Mouse (Mus musculus) kidney, adult 2 months (tissue): Measurements from ENCODE around the gene Gnat2.

Source experiments
- CTCF ChIP-seq: fragments of 200-500 bp; conservative IDR thresholded peaks from 2 replicates; pipeline ENCODE4 v1.5.1; 2011; ENCODE audit warnings: low read depth, mild to moderate bottlenecking, control low read depth, low read length, moderate library complexity, mixed read lengths; ENCODE audit not compliant: insufficient read depth, insufficient read length
- POLR2A ChIP-seq: fragments of 200-500 bp; IDR thresholded peaks from one replicate; pipeline ENCODE4 v1.6.1; 2011; ENCODE audit warnings: low read depth, low read length, control low read depth

GRCm38 (mm10) chr3:108098316-108098715 is 5.7 kb downstream of the Gnat2 start:
- no peak for TF ChIP-seq CTCF
- no peak for TF ChIP-seq POLR2A
